Mouse (Mus musculus): Measurements from ENCODE around the gene Fgfr2.

Gene Fgfr2

DNA sequence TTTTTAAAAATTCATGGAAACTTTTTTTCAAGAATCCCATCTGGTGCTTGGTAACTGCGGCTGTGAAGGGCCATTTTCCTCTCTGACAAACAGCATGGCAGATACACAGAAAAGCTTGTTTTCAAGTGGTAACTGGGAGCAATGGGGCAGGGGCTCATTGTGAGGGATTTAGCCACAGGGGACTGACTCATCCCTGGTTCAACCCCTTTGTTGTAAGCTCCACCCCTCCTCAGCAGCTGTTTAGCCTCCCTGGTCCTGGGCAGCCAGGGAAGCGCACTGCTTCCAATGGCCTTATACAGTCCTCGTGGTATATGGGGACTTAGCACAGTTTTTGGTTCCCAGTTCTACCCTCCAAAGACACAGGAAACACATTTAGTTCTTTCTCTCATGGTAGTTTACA is 1426.3 kb downstream of the Fgfr2 start:
- DNase-seq (ENCODE audit: low spot score): no peak

DNA sequence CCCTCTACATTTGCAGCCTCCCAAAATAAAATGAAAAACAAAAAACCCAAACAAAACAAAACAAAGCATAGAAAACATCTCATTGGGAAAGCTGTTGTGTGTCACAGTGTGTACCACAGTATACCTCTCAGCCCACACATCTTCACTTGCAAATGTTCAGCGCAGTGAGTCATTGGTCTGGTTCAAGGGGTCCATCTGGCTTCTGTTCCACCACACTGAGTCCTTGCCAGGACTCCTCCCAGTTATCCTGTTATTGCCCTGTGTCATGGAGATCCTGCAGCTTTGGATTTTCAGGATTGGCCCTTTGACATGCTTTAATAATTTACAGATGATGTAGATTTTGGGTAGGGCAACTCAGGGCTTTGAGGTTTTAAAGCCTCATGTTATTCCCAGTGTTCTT is 1435.8 kb downstream of the Fgfr2 start:
- no peak for DNase-seq (ENCODE audit: low spot score)

DNA sequence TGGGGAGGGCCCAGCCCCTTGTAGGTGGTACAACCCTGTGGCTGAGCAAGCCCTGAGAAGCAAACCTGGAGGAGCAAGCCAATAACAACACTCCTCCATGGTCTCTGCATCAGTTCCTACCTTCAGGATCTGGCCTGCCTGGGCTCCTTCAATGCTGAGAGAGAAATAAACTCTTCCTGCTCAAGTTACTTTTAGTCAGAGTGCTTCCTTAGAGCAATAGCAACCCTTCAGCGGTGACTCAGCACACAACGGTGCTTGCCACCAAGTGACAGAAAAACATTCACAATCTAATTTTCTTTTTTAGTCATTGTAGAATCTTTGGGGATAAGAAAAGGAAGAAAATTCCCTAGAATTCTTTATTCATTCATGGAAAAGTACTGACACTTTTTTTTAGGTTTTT is 1446.0 kb downstream of the Fgfr2 start:
- no peak for DNase-seq (ENCODE audit: low spot score)

DNA sequence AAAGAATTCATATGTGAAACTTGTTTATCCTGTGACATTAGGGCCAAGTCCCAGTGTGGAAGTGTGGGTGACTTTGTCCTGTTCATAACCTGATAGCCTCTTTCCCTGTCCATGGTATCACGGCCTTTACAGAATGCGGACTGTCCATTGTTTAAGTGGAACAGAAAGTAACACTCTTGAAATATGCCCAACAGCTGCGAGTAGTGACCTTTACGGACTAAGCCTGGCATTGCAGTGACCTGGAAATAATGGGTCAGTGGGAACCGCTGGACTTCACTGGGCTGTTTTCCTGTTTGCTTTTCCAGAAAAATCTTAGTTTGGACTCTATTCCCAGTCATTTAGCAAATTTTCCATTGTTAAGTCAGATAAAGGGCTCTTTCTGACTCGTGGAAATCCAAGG is 1452.6 kb downstream of the Fgfr2 start:
- DNase-seq (ENCODE audit: low spot score): no peak

DNA sequence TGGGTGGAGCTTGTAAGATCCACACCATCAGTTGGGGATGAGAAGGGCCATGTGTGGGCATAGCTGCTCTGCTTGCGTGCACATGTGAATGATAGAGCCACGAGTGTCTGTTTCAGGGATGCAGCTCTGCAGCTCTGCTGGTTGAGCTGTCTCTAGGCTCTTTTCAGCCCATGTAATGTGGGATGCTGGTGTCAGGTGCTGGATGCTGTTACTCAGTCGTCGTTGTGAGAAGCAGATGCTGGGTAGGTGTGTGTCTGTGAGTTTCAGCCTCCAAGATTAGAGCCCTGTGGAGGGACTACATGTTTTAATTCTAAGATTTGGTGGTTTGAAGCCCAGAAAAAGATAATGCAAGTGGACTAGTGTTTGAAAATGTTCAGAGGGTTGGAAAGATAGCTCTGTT is 1453.8 kb downstream of the Fgfr2 start:
- DNase-seq (ENCODE audit: low spot score): no peak

DNA sequence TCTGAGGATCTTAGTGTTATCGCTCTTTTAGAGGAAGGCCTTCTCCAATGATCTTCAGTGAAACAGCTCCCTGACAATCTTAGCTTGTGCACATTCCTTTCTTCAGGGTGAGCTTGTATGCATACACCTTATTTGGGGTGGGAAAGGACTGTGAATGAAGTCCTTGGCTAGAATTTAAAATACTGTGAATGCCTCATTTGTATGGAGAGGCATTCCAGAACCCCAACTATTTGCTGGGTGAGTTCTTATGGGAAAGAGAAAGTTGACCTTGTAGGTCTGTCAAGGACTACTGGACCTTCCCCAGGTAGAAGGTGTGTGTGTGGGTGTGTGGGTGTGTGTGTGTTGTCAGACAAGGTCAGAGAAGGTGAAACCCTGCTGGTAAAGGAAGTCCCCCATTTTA is 1462.4 kb downstream of the Fgfr2 start:
- DNase-seq (ENCODE audit: low spot score): no peak

DNA sequence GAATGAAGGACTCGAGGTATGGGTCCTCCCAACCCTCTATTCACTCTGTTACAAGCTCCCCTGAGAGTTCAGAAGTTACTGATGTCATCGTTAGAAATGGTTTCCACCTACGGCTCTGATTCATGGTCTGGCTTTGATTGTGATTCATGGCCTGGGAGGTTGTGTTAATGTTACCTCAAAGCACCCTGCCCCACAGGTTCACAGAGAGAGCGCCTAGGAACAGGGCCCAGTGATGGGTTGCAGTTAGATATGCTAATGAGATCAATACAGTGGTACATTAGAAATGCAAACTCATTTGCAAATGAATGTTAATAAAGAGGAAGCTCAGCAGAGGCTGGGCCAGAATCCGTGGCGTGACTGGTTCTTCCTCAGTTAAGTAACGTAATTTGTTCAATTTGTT is 1467.1 kb downstream of the Fgfr2 start:
- no peak for DNase-seq (ENCODE audit: low spot score)

DNA sequence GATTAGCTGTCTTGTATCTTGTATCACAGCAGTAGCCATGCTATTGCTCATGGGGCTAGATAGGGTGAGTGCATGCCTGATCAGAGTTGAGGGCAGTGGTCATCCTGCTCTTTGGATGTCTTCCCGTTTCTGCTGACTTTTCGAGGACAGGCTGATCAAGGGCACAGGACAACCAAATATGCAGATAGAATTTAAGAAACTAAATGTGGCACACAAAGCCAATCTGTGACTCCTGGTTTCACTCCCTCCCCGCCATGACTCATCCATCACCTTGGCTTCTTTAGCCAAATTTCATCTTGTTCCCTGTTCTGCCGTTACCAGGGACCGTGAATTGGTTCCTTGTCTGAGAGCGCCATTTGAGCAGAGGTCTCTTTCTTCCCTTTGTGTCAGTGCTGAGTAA is 1469.7 kb downstream of the Fgfr2 start:
- DNase-seq (ENCODE audit: low spot score): no peak

DNA sequence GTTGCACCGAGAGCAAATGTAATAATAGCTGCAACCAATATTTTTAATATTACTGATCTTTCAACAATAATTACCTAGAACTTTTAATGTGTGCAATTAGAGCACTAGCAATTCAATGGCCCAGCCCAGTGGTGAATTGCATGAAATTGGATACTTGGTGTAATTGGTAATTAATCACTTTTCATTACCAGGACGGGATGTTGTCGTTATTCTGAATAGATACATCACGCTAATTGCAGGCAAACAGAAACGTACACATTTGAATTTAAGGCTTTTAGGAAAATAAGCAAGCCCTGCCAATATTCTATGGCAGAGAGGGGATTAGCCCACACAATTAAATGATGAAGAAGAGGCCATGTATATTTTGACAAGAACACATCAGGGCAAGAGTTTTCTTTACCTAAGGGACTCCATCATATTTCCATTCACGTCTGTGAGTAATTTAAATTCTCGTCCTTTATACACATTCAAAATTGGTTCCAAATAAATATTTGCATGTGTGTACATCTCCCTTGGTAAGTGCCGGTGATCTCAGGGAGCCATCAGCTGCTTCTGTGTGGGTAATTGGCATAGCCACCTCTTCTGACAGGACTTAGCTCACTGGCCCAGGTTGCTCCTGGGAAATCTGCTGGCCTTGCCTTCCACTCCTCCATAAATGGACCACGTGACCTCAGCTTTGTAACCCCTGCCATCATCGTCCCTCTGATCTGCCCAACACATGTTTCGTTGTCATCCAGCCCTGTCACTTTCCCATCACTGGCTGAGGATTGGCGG is 1471.0 kb downstream of the Fgfr2 start:
- DNase-seq (ENCODE audit: low spot score): no peak

DNA sequence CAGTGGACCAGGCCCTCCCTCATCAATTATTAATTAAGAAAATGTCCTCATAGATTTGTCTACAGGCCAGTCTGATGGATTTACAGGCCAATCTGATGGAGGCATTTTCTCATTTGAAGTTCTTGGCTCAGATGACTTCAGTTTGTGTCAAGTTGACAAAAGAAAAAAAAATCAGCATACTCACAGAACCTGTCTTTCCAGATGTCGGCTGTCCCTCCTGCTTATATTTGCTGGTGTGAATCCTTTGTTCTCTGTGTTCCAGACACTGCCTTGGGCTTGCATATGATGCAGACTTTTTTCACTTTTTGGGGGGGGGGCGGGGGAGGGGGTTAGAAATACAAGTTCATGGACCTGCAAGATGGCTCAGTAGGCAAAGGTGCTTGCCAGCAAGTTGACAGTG is 1472.9 kb downstream of the Fgfr2 start:
- DNase-seq (ENCODE audit: low spot score): no peak

DNA sequence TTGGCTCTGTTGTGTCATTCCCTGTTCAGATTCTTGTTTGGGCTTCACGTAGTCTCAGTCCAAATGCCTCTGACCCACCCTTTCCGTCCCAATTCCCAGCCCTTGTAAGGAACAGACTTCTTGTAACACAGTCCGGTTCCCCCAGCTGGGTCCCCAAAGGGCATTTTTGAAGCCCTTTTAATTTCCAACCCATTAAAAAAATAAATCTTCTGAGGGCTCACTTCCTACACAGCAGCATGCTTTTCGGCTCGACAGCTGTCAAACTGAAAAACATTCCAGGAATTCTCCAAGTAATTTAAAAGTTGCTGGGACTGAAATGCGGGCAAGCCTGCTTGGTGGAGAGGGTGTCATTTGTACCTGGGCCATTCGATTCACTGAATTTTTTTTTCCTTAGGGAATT is 1474.9 kb downstream of the Fgfr2 start:
- DNase-seq (ENCODE audit: low spot score): no peak

DNA sequence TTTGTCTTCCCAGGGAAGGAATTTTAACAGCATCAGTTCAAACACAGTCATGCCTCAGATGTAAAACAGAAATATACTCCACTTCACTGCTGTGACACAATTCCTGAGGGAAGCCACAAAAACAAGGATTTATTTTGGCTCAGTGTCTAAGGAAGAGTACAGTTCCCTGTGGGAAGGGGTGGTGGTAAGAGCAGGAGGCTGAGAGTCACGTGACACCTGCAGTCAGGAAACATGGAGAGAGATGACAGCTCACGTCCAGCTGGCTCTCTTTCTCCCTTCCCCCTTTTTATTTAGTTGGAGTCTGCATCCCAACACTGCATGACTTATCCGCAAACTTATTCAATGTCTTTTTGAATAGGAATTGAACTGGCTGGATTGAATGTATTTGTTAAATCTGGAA is 1475.6 kb downstream of the Fgfr2 start:
- DNase-seq (ENCODE audit: low spot score): no peak

DNA sequence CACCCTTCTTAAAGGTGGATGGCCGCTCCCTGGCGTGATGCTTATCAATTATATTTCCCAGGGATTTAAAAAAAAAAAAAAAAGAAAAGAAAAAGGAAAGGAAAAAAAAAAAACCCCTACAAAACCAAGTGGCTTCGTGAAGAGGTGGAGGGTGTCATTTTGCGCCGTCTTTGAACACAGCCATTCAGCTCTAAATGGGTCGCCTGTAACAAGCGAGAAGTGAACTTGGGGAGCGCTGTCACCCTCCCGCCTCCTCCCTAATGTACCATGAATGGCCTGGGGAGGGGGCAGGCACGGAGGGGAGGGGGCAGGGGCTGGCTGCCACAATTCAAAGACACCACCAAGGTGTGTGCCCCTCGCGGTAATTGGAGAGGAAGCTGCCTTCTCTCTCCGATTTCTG is 1478.6 kb downstream of the Fgfr2 start:
- no peak for DNase-seq (ENCODE audit: low spot score)

DNA sequence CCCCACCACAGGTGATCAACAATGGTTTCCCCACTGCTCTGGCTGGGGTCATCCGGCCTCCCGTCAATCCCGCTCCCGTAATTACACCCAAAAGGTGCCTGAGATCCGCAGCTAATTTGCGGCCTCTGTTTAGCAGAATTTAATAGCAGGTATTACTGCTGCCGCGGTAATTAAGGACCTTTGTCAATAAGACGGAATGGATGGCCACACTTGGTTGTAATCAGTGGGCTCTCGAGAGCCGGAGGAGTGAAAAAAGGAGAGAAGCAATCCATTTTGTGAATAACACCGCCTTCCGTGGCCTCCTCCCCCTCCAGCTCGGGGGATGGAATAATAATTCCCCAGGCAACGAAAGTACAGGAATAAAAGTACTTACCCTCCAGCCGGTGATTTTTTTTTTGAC is 1479.1 kb downstream of the Fgfr2 start:
- no peak for DNase-seq (ENCODE audit: low spot score)

DNA sequence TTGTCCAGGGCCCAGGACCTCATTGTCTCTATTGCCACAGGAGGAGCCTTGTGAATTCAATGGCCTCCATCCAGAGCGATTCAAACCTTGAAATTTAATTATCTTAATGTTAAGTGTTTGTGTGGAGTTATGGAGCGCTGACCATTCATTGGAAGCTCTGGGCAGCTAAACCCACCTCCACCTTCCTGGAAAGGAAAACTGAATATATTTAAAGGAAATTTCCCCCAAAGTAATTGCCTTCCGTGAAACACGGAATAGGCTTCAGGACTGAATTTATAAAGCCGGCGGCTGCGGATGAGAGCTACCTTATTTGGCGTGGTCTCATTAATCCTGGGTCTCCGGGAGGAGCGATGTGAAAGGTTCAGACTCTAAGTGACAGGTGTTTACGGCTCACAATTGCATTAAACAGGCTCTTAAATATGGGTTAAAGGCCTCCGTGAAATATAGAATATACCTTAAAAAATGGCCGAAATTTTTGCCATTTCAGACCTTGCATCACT is 1479.8 kb downstream of the Fgfr2 start:
- DNase-seq (ENCODE audit: low spot score): no peak

DNA sequence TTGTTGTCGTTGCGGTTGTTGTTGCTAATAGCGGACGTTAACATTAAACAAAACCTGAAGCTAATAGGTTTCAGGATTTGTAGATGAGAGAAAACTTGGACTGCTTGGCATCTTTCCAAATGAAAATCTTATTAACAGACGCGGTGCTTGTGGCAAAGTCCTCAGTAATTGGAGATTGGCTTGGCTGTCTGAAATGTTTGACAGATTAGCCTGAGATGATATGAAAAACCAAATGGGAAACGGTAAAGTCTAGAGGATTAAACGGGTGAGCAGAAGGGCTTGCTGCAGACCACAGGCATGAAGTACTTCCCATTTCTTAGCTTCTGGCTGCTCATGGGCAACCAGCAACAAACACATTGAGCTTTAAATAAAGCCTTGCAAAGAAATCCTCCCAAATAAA is 1493.6 kb downstream of the Fgfr2 start:
- DNase-seq (ENCODE audit: low spot score): no peak

DNA sequence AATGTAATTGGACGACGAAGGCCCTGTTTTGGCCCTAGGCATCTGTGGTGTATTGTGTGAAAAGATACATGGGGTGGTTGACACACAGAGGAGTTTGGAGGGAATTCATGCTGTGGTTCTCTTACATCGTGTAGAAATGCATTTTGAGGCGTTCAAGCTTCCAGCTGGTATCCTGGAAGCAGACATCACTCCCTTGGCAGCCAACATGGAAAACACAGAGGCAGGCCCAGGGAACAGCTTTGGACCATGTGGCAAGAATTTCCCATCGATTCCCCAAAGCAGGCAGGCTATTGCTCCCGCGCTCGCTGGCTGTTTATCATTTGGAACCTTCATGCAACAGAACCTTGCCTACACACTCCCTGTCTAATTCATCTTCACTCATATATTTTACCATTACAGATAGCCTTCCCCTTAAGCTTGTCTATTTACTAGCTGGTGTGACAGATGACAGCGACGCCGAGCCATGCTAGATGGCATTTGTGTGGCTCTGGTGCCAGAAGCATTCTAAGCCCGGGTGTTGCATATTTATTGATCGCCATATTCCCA is 1494.2 kb downstream of the Fgfr2 start:
- no peak for DNase-seq (ENCODE audit: low spot score)

DNA sequence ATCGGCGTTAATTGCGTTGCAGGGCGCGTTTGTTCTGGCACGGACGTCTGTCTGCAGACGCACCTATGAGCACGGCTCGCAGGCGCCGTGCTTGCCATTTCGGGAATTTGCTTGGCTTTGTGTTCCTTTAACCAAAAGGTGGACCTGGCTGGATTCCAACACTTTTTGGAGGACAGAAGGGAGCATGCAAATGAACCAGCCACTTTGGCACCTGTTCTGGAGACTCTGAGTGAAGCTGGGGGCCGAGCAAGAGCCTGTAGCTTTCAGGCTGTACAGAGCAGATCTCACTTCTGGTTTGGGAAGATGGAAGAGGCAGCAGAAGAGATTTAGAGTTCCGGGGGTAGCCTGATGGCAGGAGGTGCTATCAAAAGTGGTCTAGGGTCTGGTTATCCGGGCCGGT is 1494.8 kb downstream of the Fgfr2 start:
- DNase-seq (ENCODE audit: low spot score): no peak

DNA sequence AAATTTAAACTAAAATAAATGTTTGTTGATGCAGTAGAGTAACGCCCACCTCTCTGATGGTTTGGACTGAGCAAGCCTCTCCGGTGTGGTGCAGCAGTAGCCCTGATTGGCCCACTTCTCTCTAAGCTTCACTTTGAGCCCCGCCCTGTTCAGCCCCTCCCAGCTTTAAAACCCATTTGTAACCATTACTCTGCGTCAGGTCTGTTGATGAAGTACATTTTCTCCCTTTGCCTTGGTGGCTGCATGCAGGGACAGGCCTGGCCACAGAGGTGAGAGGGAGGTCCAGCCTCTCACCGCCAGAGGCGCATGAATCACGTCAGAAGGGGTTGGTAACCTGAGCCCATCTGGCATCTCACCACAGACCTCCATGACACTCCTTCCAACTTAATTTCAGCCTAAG is 1513.5 kb downstream of the Fgfr2 start:
- DNase-seq (ENCODE audit: low spot score): peak; percentile 27

DNA sequence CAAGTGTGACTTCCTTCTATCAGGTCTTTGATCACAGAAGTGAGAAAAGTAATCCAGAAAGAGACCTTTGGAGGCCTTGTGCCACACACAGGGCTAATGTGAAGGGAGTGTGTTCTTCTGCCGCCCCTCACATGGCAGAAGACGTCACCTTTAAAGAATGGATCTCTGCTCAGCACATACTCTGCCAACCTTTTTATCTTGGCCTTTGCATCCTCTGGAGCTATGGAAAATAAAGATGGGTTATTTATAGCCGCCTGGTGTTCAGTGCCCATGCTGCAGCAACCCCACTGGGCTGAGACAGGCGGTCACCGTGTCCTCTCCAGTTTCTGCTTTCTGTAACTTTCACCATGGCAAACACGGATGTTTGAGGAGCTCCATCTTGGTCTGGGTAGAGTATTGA is 1515.1 kb downstream of the Fgfr2 start:
- DNase-seq (ENCODE audit: low spot score): no peak

DNA sequence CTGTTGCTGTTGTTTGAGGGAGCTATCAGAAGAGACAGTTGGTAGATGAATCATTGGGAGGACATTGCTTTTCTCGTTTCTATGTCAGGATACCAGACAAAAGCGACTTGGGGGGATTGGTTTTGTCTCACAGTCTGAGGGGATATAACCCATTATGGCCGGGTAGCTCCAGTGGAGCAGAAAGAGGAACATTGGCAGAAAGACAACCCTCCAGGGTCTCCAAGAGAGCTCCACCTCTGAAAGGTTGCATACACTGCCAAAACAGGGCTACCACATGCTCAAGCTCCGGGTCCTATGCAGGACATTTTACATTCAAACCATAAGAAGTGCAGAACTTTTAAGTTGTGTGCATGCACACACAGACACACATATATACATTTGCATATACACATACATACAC is 1517.7 kb downstream of the Fgfr2 start:
- DNase-seq (ENCODE audit: low spot score): no peak

DNA sequence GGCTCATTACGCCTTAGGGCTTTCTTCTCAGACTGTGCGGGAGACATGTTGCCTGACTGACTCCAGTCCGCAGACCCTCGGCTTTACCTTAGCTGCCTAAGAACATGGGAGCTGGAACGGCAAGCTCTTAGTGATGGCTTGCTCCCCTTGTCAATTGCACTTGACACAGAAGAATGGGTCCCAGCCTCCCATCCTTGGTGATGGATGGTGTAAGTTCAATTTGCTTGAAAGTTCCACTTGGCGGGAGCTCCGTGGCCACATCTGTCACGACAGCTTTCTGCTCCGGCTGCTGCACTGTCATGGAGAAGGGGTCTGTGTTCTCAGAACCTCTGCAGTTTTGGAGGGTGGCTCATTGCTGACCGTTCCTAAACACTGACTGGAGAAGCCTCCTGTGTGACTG is 1518.2 kb downstream of the Fgfr2 start:
- no peak for DNase-seq (ENCODE audit: low spot score)

DNA sequence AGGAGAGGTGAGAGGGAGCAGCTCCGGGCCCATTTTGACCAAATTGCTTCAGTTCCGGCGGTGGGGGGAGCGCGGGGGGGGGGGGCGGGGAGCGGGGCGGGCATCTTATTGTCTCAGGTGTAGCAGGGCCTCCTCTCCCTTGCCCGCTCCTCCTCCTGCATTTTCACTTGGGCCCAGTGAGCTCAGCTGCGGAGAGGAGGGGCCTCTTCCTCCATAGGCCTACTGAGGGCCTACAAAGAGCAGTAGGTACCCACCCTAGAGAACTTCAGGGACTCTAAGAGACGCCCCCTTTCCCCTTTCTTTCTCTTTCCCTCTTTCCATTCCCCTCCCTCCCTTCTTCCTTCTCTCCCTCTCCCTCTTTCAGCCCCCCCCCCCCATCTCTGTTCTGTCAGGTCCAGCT is 1520.0 kb downstream of the Fgfr2 start:
- DNase-seq (ENCODE audit: low spot score): no peak

DNA sequence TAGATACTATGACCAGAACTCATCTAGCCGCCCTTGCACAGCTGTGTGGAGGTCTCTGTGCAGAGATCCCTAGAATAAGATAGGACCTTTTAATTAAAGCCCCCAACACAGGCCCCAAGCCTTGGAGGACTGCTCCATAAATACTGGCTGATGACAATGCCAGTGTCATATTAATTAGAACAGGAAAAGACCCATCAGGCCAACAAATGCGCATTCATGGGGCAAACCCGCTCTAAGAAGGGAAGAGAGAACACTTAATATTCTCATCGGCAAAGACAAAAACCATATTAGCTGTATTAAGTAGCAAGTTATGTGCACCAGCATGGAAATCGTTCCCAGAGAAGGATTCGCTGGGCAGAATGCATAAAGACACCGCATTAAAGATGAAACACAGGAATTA is 1521.0 kb downstream of the Fgfr2 start:
- no peak for DNase-seq (ENCODE audit: low spot score)

All from urinary bladder, postnatal 14 days (tissue).